Mouse (Mus musculus) adrenal gland (tissue): ENCODE results near the gene Mapk1ip1.

ENCODE experiments used
- intact Hi-C: fragments of 180-260 bp; cut with DNase I; formaldehyde crosslinking; loops from one replicate; pipeline ENCODE4 v1.15.1; 2025

Mapk1ip1 gene

DNA sequence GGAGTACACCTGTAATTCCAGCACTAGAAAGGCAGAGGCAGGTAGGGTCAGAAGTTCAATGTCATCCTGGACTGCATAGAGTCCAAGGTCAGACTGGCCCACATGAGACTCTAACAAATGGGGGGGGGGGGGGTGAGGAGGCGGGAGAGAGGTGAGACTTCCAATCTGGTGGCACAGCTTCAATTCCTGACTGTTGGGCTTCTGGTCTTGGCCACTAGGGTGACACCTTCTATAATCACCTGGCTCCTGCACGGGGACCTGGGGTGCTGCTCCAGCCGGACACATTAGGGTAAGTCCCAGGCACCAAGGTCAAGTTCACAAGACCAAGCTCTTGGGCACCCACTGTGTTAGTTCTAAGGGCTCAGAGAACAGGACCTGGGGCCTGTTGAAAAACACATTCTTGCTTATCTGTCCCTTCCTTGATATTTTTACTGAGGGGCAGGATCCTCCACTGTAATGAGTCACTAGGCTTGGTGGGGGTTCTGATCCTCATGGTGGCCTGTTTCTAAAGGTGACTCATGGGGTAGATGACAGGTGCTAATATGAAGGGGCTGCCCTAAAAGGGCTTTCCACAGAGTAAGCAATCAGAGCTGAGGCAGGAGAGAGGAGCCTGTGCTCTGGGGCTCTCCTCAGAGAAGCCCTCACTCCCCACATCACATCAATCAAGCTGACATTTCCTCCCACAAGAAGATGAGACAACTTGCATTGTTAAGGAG lies 4.5 kb downstream of the Mapk1ip1 start:
- intact Hi-C loops = loop anchor here (2.0 kb wide), 1 partner anchor 83 kb away; no protein-coding TSS in a partner anchor

GRCm38 (mm10) chr7:138840594-138841021 lies 5.5 kb downstream of the Mapk1ip1 start:
- intact Hi-C loops = loop anchor here (2.0 kb wide), 1 partner anchor 84 kb away; no protein-coding TSS in a partner anchor

DNA sequence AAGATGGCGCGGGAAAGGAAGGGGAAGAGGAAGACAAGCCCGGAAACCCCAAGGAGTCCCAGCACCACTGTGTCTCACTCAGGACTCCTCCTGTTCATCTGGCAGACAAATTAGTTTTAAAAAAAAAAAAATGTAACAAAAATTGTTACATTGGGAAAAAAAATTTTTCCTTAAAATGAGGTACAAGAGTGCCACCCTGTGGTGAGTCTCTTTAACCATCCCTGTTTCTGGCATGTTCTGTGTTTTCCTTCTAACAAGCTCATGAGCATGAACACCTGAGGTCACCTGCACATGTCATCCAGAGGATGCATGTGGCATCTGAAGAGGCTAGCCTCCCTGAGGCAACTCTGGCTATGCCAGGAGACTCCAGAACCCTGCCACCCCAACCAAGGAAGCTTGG lies 11.0 kb downstream of the Mapk1ip1 start:
- intact Hi-C loops = no loop called here

DNA sequence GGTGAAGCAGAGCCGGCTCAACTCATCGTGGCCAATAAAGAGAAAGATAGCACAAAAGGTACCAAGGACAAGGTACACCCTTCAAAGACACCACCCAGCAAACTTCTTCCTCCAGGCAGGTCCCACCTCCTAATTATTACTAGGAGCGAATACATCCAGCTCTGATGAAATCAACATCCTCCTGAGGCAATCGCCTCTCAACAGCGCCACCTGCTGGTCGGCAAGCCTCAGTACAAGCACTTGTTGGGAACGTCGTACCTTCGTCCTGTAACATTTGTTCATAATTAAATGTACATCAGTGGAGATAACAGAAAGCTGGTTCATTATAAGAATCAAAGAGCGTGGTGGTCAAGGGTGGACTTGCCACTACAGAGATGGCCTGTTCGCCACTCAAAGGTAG lies 18.3 kb downstream of the Mapk1ip1 start:
- intact Hi-C loops = loop anchor here (2.0 to 10.0 kb wide), 3 partner anchors 93 to 1351 kb away; no protein-coding TSS in a partner anchor

GRCm38 (mm10) chr7:138824995-138825756 lies 20.9 kb downstream of the Mapk1ip1 start:
- intact Hi-C loops = loop anchor here (5.0 to 10.0 kb wide), 2 partner anchors 400 to 1348 kb away; no protein-coding TSS in a partner anchor

DNA sequence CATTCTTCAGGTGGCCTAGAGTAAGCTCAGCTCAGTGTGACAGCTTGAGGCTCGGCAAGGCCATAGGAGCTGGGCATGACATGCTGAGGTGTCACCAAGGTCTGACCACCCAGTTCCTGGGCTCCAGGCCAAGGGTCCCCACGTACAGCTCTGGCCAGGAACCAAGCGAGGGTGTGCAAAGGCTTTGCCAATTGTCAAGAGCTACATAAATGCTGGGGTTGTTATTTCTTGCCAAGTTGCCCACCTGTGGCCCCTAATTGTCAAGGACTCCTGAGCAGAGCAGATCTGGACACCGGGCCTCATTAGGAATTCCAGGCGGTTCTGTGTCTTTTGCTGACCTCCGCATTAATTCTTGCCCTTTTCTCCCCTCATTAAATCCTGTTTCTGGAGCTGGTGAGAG lies 21.6 kb downstream of the Mapk1ip1 start:
- intact Hi-C loops = loop anchor here (10.0 kb wide), 1 partner anchor 400 kb away; no protein-coding TSS in a partner anchor

- intact Hi-C loops = no loop called here
Measured at GRCm38 (mm10) chr7:138818314-138818713, 27.8 kb downstream of the Mapk1ip1 start.

DNA sequence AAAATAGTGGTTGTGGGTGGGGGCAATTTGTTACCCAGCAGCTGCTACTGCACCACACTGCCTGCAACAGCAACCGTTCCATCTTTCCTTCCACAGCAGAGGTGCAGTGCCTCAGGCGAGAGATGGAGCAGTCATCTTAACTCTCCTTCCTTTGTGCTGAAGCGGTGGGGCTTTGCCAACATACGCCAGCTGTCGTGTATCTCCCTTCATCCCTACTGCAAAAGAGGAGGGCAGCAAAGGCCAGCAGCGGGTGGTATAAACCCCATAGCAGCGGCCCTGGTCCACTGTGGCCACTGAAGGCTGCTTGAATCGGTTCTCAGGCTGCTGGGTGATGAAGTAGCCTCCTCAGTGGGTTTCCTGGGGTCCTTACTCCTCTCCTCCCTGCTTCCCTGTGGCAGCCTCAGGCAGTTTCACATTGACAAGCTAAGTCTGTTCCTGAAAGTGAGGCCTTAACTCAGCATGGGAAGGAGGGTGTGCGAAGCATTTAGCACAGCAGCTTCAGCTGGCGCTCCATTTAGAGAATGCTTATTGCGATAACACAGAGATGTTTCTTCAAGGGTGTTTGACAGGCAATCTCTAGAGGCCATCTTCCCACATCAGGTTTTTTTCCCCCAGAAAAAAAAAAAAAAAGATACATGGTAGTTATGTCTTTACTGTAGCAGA lies 32.7 kb downstream of the Mapk1ip1 start:
- intact Hi-C loops = no loop called here

DNA sequence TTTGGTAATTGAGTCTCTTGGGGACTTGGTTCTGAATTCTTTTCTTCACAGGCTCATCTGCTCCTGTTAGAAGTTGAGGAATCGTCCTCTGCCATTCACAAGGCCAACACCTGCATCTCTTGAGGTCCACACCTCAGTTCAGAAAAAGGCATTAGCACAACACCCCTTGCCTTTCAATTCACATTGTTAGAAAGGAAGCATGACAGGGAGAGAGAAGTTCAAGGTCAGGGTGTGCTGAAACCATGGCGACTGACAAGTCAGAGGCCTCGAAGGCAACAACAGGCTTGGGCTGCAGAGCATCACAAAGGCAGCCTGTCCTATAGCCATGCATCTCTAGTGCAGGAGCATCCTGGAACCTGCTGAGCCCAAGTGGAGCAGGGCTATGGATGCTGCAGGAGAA lies 38.9 kb downstream of the Mapk1ip1 start:
- intact Hi-C loops = no loop called here

- intact Hi-C loops = loop anchor here (5.0 kb wide), 1 partner anchor 56 kb away; no protein-coding TSS in a partner anchor
Measured at GRCm38 (mm10) chr7:138803386-138803785, 42.7 kb downstream of the Mapk1ip1 start.

DNA sequence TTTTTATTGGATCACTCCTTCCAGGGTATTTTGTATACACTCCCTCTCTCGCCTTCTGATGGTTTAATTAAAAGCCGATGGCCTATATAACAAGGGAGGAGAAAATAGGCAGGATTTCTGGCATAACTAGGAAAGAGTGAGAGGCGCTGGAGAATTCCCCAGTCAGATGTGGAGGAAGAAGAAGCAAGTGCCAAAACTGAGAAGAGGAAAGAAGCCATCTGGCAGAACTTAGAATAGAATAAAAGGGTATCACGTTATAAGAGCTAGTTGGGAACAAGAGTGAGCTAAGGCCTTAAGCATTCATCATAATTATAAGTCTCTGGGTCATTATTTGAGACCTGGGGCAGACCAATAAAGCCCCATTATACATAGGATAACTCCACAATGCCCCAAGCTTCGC lies 58.0 kb downstream of the Mapk1ip1 start:
- intact Hi-C loops = no loop called here
